Mouse (Mus musculus): ENCODE measurements around the gene Rnf141. TPM values are rescaled to one million over a fixed set of nuclear protein-coding genes. Genes with fewer than 3 reads are reported as not detected.

The Rnf141 gene
- total and polyA plus RNA-seq, 2 experiments from 2014 or later = 26.4 to 59.9 TPM

GRCm38 (mm10) chr7:110807460-110808030, 36.7 kb downstream of the Rnf141 start:
- WGBS = 72% methylated on average over 13 of the region's 13 CpGs
- no peak overlapping the region for H3K4me2 ChIP-seq (ENCODE audit: low read depth, low read length)
- TF ChIP-seq CTCF (IDR thresholded peaks at IDR 0.05; ENCODE audit: low read depth) (no peak), EP300 (IDR thresholded peaks at IDR 0.05; ENCODE audit: low read depth) (no peak)

DNA sequence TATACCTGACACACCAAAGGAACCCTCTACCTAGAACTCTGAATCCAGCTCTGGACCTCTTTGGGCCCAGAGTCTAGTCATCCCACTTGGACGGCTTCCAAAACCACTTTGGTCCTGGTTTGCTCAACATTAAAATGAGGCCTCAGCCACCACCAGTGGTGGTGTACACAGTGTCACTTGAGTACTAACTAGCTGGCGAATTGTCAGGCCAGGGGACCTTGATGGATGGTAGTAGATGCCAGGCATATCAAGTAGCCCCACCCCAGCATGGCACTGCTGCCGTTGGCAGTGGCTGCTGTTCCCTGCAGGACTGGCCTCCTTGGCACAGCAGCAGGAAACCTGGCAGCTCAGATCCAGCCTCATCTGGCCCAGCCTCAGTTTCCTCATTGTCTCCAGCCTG, 40.0 kb downstream of the Rnf141 start:
- no peak overlapping the region for H3K4me3 ChIP-seq (ENCODE audit: low read depth, low read length)
- 54% methylated on average over 3 of the region's 3 CpGs for WGBS
- H3K36me3 ChIP-seq (replicated peaks; ENCODE audit: control insufficient read depth, insufficient read depth, low read length) = peaks cover 28% of the 10 kb centered on the region
- TF ChIP-seq EP300 (IDR thresholded peaks at IDR 0.05; ENCODE audit: low read depth) = no peak
- TF ChIP-seq CTCF (IDR thresholded peaks at IDR 0.05; ENCODE audit: low read depth) = no peak
- H3K4me1 ChIP-seq (ENCODE audit: control insufficient read depth, insufficient read depth) = peaks cover 7% of the 10 kb centered on the region
- H3K27ac ChIP-seq (ENCODE audit: low read depth) = no peak overlapping the region
- no peak overlapping the region for H3K9ac ChIP-seq (replicated peaks; ENCODE audit: low read depth, low read length)
- H3K9me3 ChIP-seq (replicated peaks; ENCODE audit: control insufficient read depth, low read length) = no peaks in the 10 kb centered on the region
- DNase-seq (ENCODE audit: low spot score) = no peak
- no peak overlapping the region for H3K4me2 ChIP-seq (ENCODE audit: low read depth, low read length)
- no peaks in the 10 kb centered on the region for H3K27me3 ChIP-seq (ENCODE audit: control insufficient read depth, insufficient read depth, low read length)
- ATAC-seq (ENCODE audit: insufficient read depth, low read depth) = no peak

More at GRCm38 (mm10) chr7:110807460-110808030, 36.7 kb downstream of the Rnf141 start:
- 0 out of 2 replicates have a peak overlapping the region, but pooled peaks have one; percentile 2 for H3K27ac ChIP-seq (ENCODE audit: low read depth)
- ATAC-seq (ENCODE audit: insufficient read depth, low read depth) = no peak
- no peaks in the 10 kb centered on the region for H3K9me3 ChIP-seq (replicated peaks; ENCODE audit: control insufficient read depth, low read length)
- H3K27me3 ChIP-seq (ENCODE audit: control insufficient read depth, insufficient read depth, low read length) = no peaks in the 10 kb centered on the region
- peaks cover 10% of the 10 kb centered on the region for H3K4me1 ChIP-seq (ENCODE audit: control insufficient read depth, insufficient read depth)
- no peak overlapping the region for H3K4me3 ChIP-seq (ENCODE audit: low read depth, low read length)
- no peak for DNase-seq (ENCODE audit: low spot score)
- peaks cover 22% of the 10 kb centered on the region for H3K36me3 ChIP-seq (replicated peaks; ENCODE audit: control insufficient read depth, insufficient read depth, low read length)
- no peak overlapping the region for H3K9ac ChIP-seq (replicated peaks; ENCODE audit: low read depth, low read length)

DNA sequence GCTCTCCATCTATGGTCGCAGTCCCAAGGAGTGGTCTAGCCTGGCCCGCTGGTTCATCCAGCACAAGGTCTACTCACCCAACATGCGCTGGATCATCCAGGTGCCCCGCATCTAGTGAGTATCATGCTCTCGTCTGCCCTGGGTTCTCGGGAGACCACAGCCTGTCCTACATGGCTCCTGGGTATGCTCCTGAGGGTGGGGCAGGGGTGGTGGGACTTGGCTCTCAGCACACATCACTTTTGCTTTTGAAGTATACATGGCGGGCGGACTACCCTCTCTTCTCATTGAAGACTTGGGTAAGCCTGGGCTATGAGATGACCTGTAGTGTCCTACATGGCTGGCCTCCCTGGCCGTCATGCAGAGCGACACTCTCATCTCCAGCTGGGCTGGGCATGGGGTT, 41.1 kb downstream of the Rnf141 start:
- 91% methylated on average over 10 of the region's 10 CpGs for WGBS

DNA sequence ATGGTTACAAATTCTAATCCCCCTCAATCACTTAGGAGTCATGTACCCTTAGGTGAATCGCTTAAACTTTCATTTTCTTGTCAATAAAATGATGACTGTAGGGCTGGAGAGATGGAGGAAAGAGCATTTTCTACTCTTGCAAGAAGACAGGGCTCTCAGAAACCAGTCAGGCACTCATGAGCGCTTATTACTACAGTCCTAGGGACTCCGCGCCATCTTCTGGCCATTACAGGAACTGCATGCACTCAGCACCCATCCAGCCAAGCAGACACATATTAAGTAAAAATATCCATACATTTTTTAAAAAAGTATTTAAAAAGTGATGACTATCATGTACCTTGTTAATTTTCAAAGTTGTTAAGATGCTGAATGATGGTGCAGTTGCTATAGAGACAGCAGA, 43.2 kb downstream of the Rnf141 start:
- Histone ChIP-seq H3K27me3 (ENCODE audit: control insufficient read depth, insufficient read depth, low read length) (no peaks in the 10 kb centered on the region), H3K9me3 (replicated peaks; ENCODE audit: control insufficient read depth, low read length) (no peaks in the 10 kb centered on the region)
- 0 out of 2 replicates have a peak, but pooled peaks have one; percentile 55 for ATAC-seq (ENCODE audit: insufficient read depth, low read depth)

More for the DNA sequence above, 41.1 kb downstream of the Rnf141 start:
- Histone ChIP-seq H3K36me3 (replicated peaks; ENCODE audit: control insufficient read depth, insufficient read depth, low read length) (peaks cover 28% of the 10 kb centered on the region), H3K9me3 (replicated peaks; ENCODE audit: control insufficient read depth, low read length) (no peaks in the 10 kb centered on the region), H3K4me2 (ENCODE audit: low read depth, low read length) (no peak overlapping the region), H3K4me3 (ENCODE audit: low read depth, low read length) (no peak overlapping the region), H3K4me1 (ENCODE audit: control insufficient read depth, insufficient read depth) (peaks cover 7% of the 10 kb centered on the region), H3K27ac (ENCODE audit: low read depth) (no peak overlapping the region), H3K27me3 (ENCODE audit: control insufficient read depth, insufficient read depth, low read length) (no peaks in the 10 kb centered on the region), H3K9ac (replicated peaks; ENCODE audit: low read depth, low read length) (no peak overlapping the region)
- TF ChIP-seq EP300 (IDR thresholded peaks at IDR 0.05; ENCODE audit: low read depth) (no peak), CTCF (IDR thresholded peaks at IDR 0.05; ENCODE audit: low read depth) (no peak)
- DNase-seq (ENCODE audit: low spot score) = no peak
- no peak for ATAC-seq (ENCODE audit: insufficient read depth, low read depth)

DNA sequence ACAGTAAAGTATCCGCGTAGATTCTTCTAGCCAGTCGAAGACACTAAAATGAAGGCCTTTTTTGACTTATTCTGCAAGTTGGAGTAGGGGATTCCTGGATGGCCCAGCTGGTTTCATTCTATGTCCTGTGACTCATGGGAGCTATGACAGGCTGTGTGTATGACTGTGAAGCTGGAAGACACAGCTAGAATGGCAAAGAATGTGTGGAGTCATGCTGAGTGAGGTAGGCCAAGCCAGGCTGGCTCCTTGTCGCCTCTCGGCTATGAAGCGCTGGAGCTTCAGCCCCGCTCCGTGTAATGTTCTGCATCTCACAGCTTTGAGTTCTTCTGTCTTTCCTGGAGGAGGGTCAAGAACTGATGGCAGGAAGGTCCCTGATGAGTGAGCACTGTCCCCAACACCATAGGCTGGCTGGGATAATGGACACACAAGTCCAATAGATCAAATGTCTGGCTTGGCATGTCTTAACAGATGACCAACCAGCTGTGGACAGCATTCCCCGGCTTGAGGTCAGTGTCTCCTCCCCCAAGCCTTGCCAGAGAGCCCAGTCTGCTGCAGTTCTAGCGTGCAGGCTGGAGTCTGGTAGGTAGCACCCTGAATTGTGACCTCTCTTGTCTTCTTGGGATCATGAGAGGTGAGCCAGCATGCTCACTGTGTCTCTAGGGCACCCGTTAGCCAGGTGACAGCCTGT, 46.4 kb downstream of the Rnf141 start:
- WGBS = 80% methylated on average over 11 of the region's 11 CpGs
- Histone ChIP-seq H3K4me2 (ENCODE audit: low read depth, low read length) (no peak overlapping the region), H3K4me3 (ENCODE audit: low read depth, low read length) (no peak overlapping the region), H3K9ac (replicated peaks; ENCODE audit: low read depth, low read length) (no peak overlapping the region), H3K27me3 (ENCODE audit: control insufficient read depth, insufficient read depth, low read length) (no peaks in the 10 kb centered on the region), H3K4me1 (ENCODE audit: control insufficient read depth, insufficient read depth) (no peaks in the 10 kb centered on the region), H3K9me3 (replicated peaks; ENCODE audit: control insufficient read depth, low read length) (no peaks in the 10 kb centered on the region), H3K27ac (ENCODE audit: low read depth) (no peak overlapping the region), H3K36me3 (replicated peaks; ENCODE audit: control insufficient read depth, insufficient read depth, low read length) (peaks cover 13% of the 10 kb centered on the region)
- no peak for DNase-seq (ENCODE audit: low spot score)
- no peak for ATAC-seq (ENCODE audit: insufficient read depth, low read depth)
- TF ChIP-seq CTCF (IDR thresholded peaks at IDR 0.05; ENCODE audit: low read depth) (no peak), EP300 (IDR thresholded peaks at IDR 0.05; ENCODE audit: low read depth) (no peak)

More for the DNA sequence above, 43.2 kb downstream of the Rnf141 start:
- Histone ChIP-seq H3K27ac (ENCODE audit: low read depth) (no peak overlapping the region), H3K4me2 (ENCODE audit: low read depth, low read length) (no peak overlapping the region), H3K9ac (replicated peaks; ENCODE audit: low read depth, low read length) (no peak overlapping the region), H3K36me3 (replicated peaks; ENCODE audit: control insufficient read depth, insufficient read depth, low read length) (peaks cover 27% of the 10 kb centered on the region), H3K4me3 (ENCODE audit: low read depth, low read length) (no peak overlapping the region), H3K4me1 (ENCODE audit: control insufficient read depth, insufficient read depth) (no peaks in the 10 kb centered on the region)
- peak; percentile 84 for DNase-seq (ENCODE audit: low spot score)
- TF ChIP-seq EP300 (IDR thresholded peaks at IDR 0.05; ENCODE audit: low read depth) = no peak
- TF ChIP-seq CTCF (IDR thresholded peaks at IDR 0.05; ENCODE audit: low read depth) = peak; percentile 97
- WGBS = 2% methylated on average over 4 of the region's 4 CpGs

Data from heart, postnatal 0 days (tissue).